Mouse (Mus musculus): ENCODE data around the gene Fggy.

DNA sequence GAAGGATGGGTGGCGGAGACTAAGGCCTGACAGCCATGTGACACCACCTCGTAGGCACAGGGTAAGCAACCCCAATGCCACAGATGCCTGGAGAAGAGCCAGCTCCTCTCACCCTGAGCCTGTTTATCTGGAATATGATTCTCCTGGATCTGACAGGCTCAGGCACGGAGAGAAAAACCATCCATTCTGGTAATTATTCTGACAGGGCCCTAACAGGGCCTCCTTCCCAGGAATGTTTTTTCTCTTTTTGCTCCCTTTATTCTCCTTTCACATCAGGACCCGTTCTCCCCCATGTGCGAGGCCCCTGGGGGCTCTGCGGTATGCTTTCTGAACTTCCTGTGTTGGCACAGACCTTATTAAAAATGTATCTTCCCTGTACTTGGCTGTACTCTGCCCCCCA is 94.7 kb downstream of the Fggy start:
- no peak for TF ChIP-seq CTCF (IDR thresholded peaks at IDR 0.05)
- TF ChIP-seq EP300 (IDR thresholded peaks at IDR 0.05; ENCODE audit: insufficient read depth, low read depth, low read length) = no peak
- no peak for TF ChIP-seq POLR2A (IDR thresholded peaks at IDR 0.05; ENCODE audit: insufficient read depth, low read depth, low read length)
